Mouse (Mus musculus) colon, adult 2 months (tissue): Measurements from ENCODE around the gene Map6. TPM values are rescaled to one million over a fixed set of nuclear protein-coding genes. Genes with fewer than 3 reads are reported as not detected.

ENCODE experiments used
- polyA plus RNA-seq: library from polyadenylated mRNA; depleted of rRNA; stranded (reverse); fragments of >200 nt; gene quantifications from 2 replicates; pipeline ENCODE4 v1.2.3, GENCODE M21; 2012; rRNA removed

Gene Map6
- polyA plus RNA-seq = 5.1 and 6.2 TPM in 2 replicates

GRCm38 (mm10) chr7:99267251-99267896, at the start of gene Map6:
Gene Map6 (plus strand): TSS chr7:99267447.

DNA sequence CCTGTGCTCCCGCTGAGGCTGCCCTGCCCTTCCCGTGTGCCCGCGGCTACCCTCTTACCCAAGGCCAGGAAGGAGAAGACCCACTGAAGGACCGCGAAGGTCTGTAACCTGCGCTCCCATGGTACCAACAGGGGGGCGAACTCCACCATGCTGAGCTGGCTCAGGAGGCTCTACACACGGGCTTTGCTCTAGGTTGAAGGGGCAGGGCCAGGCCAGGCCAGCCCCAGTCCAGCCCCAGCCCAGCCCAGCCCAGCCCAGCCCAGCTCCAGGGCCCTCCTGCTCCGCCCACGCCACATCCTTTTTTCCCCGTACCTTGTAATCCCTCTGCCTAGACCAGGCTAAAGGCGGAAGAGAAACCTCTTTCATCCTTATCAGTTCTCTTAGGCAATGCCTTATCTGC, 28.8 kb upstream of the Map6 start, which contains the start of gene Mogat2:
TSS of gene Mogat2 (minus strand) at position 203 of the 400 bp plus-strand sequence.

DNA sequence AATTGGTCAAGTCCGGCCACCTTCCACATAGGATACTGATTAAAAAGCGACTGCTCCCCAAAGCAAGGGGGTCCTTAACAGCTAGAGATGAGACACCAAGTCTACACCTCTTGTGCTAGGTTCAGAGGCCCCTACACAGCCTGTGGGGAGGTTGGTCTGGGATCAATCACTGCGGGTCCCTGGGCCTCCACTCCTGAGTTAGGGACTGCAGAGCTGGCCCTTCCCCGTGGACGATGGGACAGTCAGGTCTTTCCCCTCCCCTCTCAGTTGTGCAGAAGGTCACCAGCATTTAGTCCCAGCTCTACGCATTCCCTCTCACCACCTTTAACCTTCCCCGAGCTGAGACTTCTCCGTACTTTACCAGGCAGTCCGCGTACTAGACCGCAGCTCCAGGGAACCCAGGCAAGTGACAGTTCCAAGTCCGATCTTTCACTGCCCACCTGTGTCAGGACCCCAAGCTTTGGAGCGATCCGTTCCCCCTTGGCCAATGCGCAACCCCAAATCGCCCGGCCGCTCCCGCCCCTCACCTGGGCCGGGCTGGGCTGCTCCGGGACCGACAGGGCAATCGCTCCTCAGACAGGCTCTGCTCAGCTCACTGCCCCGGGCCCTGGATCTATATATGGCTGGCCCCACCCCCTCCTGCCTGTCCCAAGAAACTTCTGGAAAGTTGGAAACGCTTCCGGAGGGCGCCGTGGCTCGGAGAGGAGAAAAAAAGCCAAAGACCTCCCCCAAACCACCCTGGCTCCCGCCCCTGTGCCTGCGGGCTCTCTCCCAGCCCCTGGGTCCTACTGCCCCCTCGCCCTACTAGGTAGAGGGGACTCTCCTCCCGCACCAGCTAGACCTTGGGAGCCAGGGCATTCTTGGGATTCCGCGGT, 85.5 kb downstream of the Map6 start, which contains the start of gene Serpinh1:
TSS of gene Serpinh1 (minus strand) at position 714 of the 875 bp plus-strand sequence.

GRCm38 (mm10) chr7:99381214-99382087, 114.2 kb downstream of the Map6 start, which contains the start of gene Gdpd5:
Gene Gdpd5 (plus strand): TSS chr7:99381414.

Other genes with a start within 250 kb of the Map6 start
- gene Uvrag, start 126.3 kb upstream of the Map6 start, polyA plus RNA-seq = 29.4 and 40.0 TPM in 2 replicates
- gene Dgat2, start 84.7 kb upstream of the Map6 start, polyA plus RNA-seq = 75.3 and 82.0 TPM in 2 replicates
- 1.4 and 6.1 TPM in 2 replicates for gene Mogat2, start 28.8 kb upstream of the Map6 start, polyA plus RNA-seq
- gene Serpinh1, start 85.8 kb downstream of the Map6 start, polyA plus RNA-seq = 236 and 275 TPM in 2 replicates
- gene Gdpd5, start 114.0 kb downstream of the Map6 start, polyA plus RNA-seq = 12.0 and 12.9 TPM in 2 replicates
- 0.44 and 0.60 TPM in 2 replicates for gene Klhl35, start 198.6 kb downstream of the Map6 start, polyA plus RNA-seq
- gene Rps3, start 216.3 kb downstream of the Map6 start, polyA plus RNA-seq = 244 and 255 TPM in 2 replicates